Mouse (Mus musculus) bone marrow, adult 2 months (tissue): ENCODE measurements around the gene Hdac11.

Experiments
- CTCF ChIP-seq: fragments of 200-500 bp; IDR thresholded peaks from 2 replicates; pipeline ENCODE4 v1.5.1; 2011; ENCODE audit warnings: low read length, control low read depth; ENCODE audit not compliant: control insufficient read depth, insufficient read depth
- POLR2A ChIP-seq: fragments of 200-500 bp; IDR thresholded peaks from 2 replicates; pipeline ENCODE4 v1.6.1; 2011; ENCODE audit warnings: low read depth, mild to moderate bottlenecking, control low read depth, low read length, borderline replicate concordance; ENCODE audit not compliant: control insufficient read depth

- TF ChIP-seq POLR2A (no peak), CTCF (no peak)
Measured at GRCm38 (mm10) chr6:91160399-91160798, 3.9 kb downstream of the Hdac11 start.
